Mouse (Mus musculus): ENCODE results near the gene Zdhhc14. TPM values are rescaled to one million over a fixed set of nuclear protein-coding genes. Genes with fewer than 3 reads are reported as not detected.
A peak's percentile ranks its signal among the peaks of the same experiment; 100 is the strongest.
"Not testable (repeated sequence)": the region's sequence is repeated elsewhere in the genome, so short reads cannot be mapped to it uniquely, and the experiment has no call there.

Zdhhc14 gene
- polyA plus RNA-seq, 1 experiment from 2014 or later = 6.2 TPM

DNA sequence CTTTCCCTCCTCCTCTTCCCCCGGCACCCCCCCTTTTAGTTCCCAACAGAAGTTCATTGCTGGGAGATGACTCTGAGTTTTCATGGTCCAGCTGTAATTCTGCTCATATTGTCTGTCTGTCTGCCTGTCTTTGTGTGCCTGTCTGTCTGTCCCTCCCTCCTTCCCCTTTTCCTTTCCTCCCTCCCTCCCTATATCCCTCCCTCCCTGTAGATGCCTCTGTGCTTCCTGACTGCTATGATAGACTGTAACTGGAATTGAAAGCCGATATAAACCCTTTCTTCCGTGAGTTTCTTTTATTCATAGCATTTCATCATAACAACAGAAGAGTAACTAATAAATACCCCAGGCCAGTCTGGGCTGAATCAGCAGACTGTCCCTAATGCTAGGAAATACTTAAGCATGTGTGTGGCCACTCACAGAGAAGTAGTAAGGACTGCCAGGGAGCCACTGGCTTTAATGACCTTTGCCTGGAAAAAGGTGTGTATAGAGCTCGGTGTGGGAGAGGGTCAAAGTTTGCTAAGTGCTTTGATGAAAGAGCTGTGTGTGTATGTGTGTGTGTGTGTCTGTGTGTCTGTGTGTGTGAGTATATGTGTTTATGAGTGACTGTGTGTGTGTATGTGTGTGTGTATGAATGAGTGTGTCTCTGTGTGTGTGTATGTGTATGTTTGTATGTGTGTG lies 117.7 kb downstream of the Zdhhc14 start:
- no peak overlapping the region for H3K4me2 ChIP-seq
- no peaks in the 10 kb centered on the region for H3K36me3 ChIP-seq (ENCODE audit: control insufficient read depth, insufficient read depth, low read length)
- peaks cover 8% of the 10 kb centered on the region for H3K4me1 ChIP-seq (replicated peaks; ENCODE audit: control insufficient read depth, insufficient read depth, low read length)
- WGBS = 81% methylated on average over 4 of the region's 4 CpGs
- H3K27ac ChIP-seq (ENCODE audit: low read depth, low read length) = no peak overlapping the region
- no peak overlapping the region for H3K9ac ChIP-seq (ENCODE audit: low read depth, low read length)
- no peak for DNase-seq (ENCODE audit: low spot score)
- ATAC-seq (replicated peaks; ENCODE audit: low FRiP score) = no peak; the same call in 1 of the 2 replicates
- no peak overlapping the region for H3K4me3 ChIP-seq (ENCODE audit: low read depth, low read length)
- H3K9me3 ChIP-seq (ENCODE audit: control insufficient read depth, low read length) = no peaks in the 10 kb centered on the region
- H3K27me3 ChIP-seq (replicated peaks; ENCODE audit: control insufficient read depth, insufficient read depth, low read length) = no peaks in the 10 kb centered on the region

DNA sequence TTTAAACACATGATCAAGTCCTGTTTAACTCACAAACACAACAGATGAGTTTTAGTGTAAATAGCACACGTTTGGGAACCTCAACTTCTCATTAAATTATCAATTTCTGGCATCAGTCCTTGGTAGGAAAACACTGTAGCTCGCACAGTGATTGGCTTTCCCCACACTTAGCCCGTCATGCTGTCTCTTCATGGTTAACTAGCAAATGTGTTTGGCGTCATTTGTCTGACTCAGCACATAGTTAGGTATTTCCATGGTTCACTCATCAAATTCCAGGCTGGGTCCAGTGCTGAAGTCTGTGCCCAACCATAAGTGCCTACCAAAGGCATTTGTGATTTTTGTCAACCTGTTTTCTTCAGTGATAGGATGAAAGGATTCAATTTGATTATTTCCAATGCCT lies 119.9 kb downstream of the Zdhhc14 start:
- ATAC-seq (replicated peaks; ENCODE audit: low FRiP score) (no peak), DNase-seq (ENCODE audit: low spot score) (no peak)
- Histone ChIP-seq H3K36me3 (ENCODE audit: control insufficient read depth, insufficient read depth, low read length) (no peaks in the 10 kb centered on the region), H3K9me3 (ENCODE audit: control insufficient read depth, low read length) (no peaks in the 10 kb centered on the region), H3K27me3 (replicated peaks; ENCODE audit: control insufficient read depth, insufficient read depth, low read length) (no peaks in the 10 kb centered on the region), H3K4me2 (no peak overlapping the region), H3K4me1 (replicated peaks; ENCODE audit: control insufficient read depth, insufficient read depth, low read length) (peaks cover 10% of the 10 kb centered on the region), H3K4me3 (ENCODE audit: low read depth, low read length) (no peak overlapping the region), H3K9ac (ENCODE audit: low read depth, low read length) (no peak overlapping the region), H3K27ac (ENCODE audit: low read depth, low read length) (no peak overlapping the region)
- WGBS = 71% methylated on average over 4 of the region's 4 CpGs

DNA sequence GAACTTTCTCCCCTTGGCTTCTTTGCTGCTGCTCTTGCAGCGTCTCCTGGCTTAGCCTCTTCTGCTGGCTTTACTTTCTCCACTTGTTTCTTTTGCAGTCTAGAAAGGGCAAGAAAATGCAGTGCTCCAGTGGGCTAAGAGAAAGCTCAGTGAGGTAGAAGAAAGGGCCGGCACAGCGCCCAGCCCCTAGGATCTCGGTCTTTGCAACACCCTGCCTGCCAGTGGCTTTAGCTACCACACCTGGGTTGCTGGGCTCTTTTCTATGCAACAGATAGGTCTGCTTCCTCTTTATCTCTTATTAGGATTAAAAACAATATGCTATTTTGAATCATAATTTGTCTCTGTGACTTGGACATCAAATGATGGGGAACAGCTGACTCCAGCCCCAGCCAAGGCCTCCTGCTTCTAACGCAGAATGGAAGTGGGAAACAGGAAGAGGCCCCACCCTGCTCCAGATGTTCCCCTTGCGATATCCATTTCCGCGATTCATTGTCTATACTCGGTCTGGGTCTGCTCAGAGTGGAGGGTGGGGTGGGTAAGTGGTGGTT lies 122.5 kb downstream of the Zdhhc14 start:
- peaks cover 10% of the 10 kb centered on the region for H3K4me1 ChIP-seq (replicated peaks; ENCODE audit: control insufficient read depth, insufficient read depth, low read length)
- H3K36me3 ChIP-seq (ENCODE audit: control insufficient read depth, insufficient read depth, low read length) = no peaks in the 10 kb centered on the region
- H3K9me3 ChIP-seq (ENCODE audit: control insufficient read depth, low read length) = no peaks in the 10 kb centered on the region
- no peaks in the 10 kb centered on the region for H3K27me3 ChIP-seq (replicated peaks; ENCODE audit: control insufficient read depth, insufficient read depth, low read length)
- 45% methylated on average over 9 of the region's 9 CpGs for WGBS
- H3K27ac ChIP-seq (ENCODE audit: low read depth, low read length) = no peak overlapping the region
- H3K9ac ChIP-seq (ENCODE audit: low read depth, low read length) = no peak overlapping the region
- no peak for DNase-seq (ENCODE audit: low spot score)
- H3K4me3 ChIP-seq (ENCODE audit: low read depth, low read length) = no peak overlapping the region
- peak overlapping the region; percentile 8; the same call in 1 of the 2 replicates for H3K4me2 ChIP-seq
- peak; percentile 72 for ATAC-seq (replicated peaks; ENCODE audit: low FRiP score)

DNA sequence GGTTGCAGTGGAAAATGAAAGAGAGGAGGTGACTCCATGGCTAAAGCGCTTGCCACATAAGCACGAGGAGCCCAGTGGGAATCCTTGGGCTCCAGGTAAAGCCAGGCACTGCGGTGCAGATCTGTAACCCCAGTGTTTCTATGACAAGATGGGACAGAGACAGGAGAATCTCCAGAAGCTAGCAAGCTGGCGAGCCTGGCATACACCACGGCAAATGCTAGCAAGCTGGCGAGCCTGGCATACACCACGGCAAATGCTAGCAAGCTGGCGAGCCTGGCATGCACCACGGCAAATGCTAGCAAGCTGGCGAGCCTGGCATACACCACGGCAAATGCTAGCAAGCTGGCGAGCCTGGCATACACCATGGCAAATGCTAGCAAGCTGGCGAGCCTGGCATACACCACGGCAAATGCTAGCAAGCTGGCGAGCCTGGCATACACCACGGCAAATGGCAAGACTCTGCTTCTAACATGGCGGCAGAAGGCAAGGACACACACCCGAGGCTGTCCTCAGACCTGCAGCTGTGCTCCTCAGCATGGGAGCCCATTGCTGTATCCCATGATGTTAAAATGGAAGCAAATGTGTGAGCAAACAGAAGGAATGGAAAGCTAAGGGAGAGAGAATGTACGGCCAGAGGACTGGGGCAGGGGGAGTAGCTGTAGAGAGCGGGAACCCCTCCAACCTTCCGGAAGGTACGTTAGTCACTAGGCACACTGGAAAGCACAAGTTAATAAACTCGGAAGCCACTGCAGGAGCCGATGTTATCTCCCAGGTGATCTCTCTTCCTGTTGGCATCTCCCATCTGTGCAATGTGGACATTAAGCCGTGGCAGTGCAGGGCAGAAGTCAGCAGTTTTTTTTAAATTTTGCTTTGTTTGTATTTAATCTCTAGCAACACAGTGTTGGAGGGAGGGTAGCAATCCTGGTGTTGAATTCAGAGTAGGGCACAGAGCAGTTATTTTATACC lies 129.6 kb downstream of the Zdhhc14 start:
- Histone ChIP-seq H3K4me2 (no peak overlapping the region), H3K4me3 (ENCODE audit: low read depth, low read length) (no peak overlapping the region), H3K27ac (ENCODE audit: low read depth, low read length) (no peak overlapping the region), H3K36me3 (ENCODE audit: control insufficient read depth, insufficient read depth, low read length) (no peaks in the 10 kb centered on the region), H3K9ac (ENCODE audit: low read depth, low read length) (no peak overlapping the region), H3K4me1 (replicated peaks; ENCODE audit: control insufficient read depth, insufficient read depth, low read length) (no peaks in the 10 kb centered on the region), H3K9me3 (ENCODE audit: control insufficient read depth, low read length) (no peaks in the 10 kb centered on the region), H3K27me3 (replicated peaks; ENCODE audit: control insufficient read depth, insufficient read depth, low read length) (no peaks in the 10 kb centered on the region)
- ATAC-seq (replicated peaks; ENCODE audit: low FRiP score) = no peak
- DNase-seq (ENCODE audit: low spot score) = no peak
- 87% methylated on average over 25 of the region's 25 CpGs for WGBS

DNA sequence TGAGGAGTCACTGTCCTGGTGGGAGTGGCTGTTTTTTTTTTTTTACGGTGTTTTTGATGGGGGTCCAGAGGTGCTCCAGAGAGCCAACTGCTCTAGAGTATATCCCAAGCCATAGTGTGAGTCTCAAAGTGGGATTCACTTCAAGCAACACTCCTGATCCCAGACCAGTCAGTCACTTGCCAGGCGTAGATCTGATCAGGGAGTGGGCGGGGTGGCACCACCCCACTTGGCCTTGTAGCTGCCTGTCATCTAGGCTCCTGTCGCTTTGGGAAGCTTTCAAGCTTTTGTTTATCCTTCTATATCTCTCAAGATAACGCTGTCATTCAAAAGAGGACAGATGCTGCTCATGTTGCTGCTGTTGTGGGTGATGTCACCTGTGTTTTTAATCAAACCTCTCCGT lies 130.4 kb downstream of the Zdhhc14 start:
- Histone ChIP-seq H3K27me3 (replicated peaks; ENCODE audit: control insufficient read depth, insufficient read depth, low read length) (no peaks in the 10 kb centered on the region), H3K4me2 (no peak overlapping the region), H3K36me3 (ENCODE audit: control insufficient read depth, insufficient read depth, low read length) (no peaks in the 10 kb centered on the region), H3K9me3 (ENCODE audit: control insufficient read depth, low read length) (no peaks in the 10 kb centered on the region), H3K9ac (ENCODE audit: low read depth, low read length) (no peak overlapping the region), H3K4me3 (ENCODE audit: low read depth, low read length) (no peak overlapping the region), H3K4me1 (replicated peaks; ENCODE audit: control insufficient read depth, insufficient read depth, low read length) (no peaks in the 10 kb centered on the region), H3K27ac (ENCODE audit: low read depth, low read length) (no peak overlapping the region)
- no peak for DNase-seq (ENCODE audit: low spot score)
- ATAC-seq (replicated peaks; ENCODE audit: low FRiP score) = no peak
- WGBS = 50% methylated on average over 6 of the region's 6 CpGs

DNA sequence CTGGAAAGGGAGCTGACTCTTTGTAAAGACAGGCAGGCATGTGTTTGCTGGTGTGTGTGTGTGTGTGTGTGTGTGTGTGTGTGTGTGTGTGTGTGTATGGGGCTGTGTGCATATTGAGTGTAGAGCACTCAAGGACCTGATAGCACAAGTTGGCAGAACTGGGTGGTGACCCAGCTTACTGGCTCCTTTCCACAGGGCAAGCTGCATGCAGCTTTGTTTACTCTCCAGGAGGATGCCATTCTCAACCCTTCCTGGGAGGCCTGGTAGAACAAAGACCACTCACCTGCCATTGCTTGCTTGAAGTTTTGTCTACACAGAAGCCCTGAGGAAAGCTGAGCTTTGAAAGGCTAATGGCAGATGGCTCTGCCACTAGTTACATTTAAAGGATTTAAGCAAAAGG lies 130.8 kb downstream of the Zdhhc14 start:
- Histone ChIP-seq H3K27me3 (replicated peaks; ENCODE audit: control insufficient read depth, insufficient read depth, low read length) (no peaks in the 10 kb centered on the region), H3K4me2 (no peak overlapping the region), H3K9ac (ENCODE audit: low read depth, low read length) (no peak overlapping the region), H3K9me3 (ENCODE audit: control insufficient read depth, low read length) (no peaks in the 10 kb centered on the region), H3K4me1 (replicated peaks; ENCODE audit: control insufficient read depth, insufficient read depth, low read length) (no peaks in the 10 kb centered on the region), H3K36me3 (ENCODE audit: control insufficient read depth, insufficient read depth, low read length) (no peaks in the 10 kb centered on the region), H3K27ac (ENCODE audit: low read depth, low read length) (no peak overlapping the region), H3K4me3 (ENCODE audit: low read depth, low read length) (no peak overlapping the region)
- no peak for DNase-seq (ENCODE audit: low spot score)
- no peak for ATAC-seq (replicated peaks; ENCODE audit: low FRiP score)

DNA sequence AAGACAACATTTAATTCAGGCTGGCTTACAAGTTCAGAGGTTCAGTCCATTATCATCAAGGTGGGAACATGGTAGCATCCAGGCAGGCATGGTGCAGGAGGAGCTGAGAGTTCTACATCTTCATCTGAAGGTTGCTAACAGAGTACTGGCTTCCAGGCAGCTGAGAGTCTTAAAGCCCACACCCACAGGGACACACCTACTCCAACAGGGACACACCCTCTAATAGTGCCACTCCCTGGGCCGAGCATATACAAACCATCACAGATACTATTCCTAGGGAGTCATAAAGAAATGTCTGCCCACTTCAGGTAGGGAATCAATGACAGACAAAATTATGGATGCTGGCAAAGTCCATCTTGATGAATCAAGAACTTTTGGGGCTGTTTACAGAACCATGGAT lies 132.5 kb downstream of the Zdhhc14 start:
- not testable (repeated sequence) for H3K4me3 ChIP-seq (ENCODE audit: low read depth, low read length); ATAC-seq (replicated peaks; ENCODE audit: low FRiP score); H3K4me2 ChIP-seq; H3K9ac ChIP-seq (ENCODE audit: low read depth, low read length); H3K36me3 ChIP-seq (ENCODE audit: control insufficient read depth, insufficient read depth, low read length); H3K4me1 ChIP-seq (replicated peaks; ENCODE audit: control insufficient read depth, insufficient read depth, low read length); H3K27ac ChIP-seq (ENCODE audit: low read depth, low read length); DNase-seq (ENCODE audit: low spot score); H3K9me3 ChIP-seq (ENCODE audit: control insufficient read depth, low read length); H3K27me3 ChIP-seq (replicated peaks; ENCODE audit: control insufficient read depth, insufficient read depth, low read length)
- 44% methylated on average over 1 of the region's 1 CpGs for WGBS

DNA sequence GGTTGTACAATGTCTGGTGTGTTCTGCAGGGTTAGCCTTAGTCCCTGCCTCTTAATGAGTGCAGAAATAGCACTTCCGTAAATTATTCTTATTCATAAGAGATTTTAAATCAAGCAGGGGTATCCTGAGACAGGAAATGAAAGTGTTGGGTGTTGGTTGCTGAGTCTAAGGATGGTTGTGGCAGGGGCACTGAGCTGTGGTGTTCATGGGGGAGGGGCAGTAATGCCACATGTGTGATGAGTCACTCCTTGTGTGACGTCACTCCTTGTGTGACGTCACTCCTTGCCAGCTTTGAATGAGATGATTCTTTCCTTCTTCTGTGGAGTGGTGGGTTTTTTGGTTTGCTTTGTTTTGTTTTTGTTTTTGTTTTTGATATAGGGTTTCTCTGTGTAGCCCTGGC lies 134.0 kb downstream of the Zdhhc14 start:
- WGBS = 72% methylated on average over 3 of the region's 3 CpGs
- Histone ChIP-seq H3K9ac (ENCODE audit: low read depth, low read length) (no peak overlapping the region), H3K27ac (ENCODE audit: low read depth, low read length) (no peak overlapping the region), H3K27me3 (replicated peaks; ENCODE audit: control insufficient read depth, insufficient read depth, low read length) (no peaks in the 10 kb centered on the region), H3K4me1 (replicated peaks; ENCODE audit: control insufficient read depth, insufficient read depth, low read length) (no peaks in the 10 kb centered on the region), H3K36me3 (ENCODE audit: control insufficient read depth, insufficient read depth, low read length) (no peaks in the 10 kb centered on the region), H3K4me3 (ENCODE audit: low read depth, low read length) (no peak overlapping the region), H3K4me2 (no peak overlapping the region), H3K9me3 (ENCODE audit: control insufficient read depth, low read length) (no peaks in the 10 kb centered on the region)
- no peak for ATAC-seq (replicated peaks; ENCODE audit: low FRiP score)
- no peak for DNase-seq (ENCODE audit: low spot score)

Data from liver, embryonic 11.5 days (tissue).